Mouse (Mus musculus) effector memory CD4-positive, alpha-beta T cell, adult 7 months (primary cell): Measurements from ENCODE around the gene Patj. TPM values are rescaled to one million over a fixed set of nuclear protein-coding genes. Genes with fewer than 3 reads are reported as not detected.

Experiments used
- polyA plus RNA-seq: library from polyadenylated mRNA; unstranded; fragments of 100-300 nt; shearing (Covaris generic); gene quantifications from one replicate; pipeline ENCODE4 v1.2.1, GENCODE M21; 2017

Gene Patj
- polyA plus RNA-seq, result 38.0 TPM

GRCm38 (mm10) chr4:98395690-98396437 lies at the start of gene Patj:
Gene Patj, plus strand, starts transcription at chr4:98395785.

GRCm38 (mm10) chr4:98382716-98383424 lies 12.7 kb upstream of the Patj start, which contains the start of gene Tm2d1:
Gene Tm2d1, minus strand, starts transcription at chr4:98383306.

GRCm38 (mm10) chr4:98726590-98727237 lies 331.1 kb downstream of the Patj start, which contains the start of gene L1td1:
Gene L1td1, plus strand, starts transcription at chr4:98726734.

Other genes starting within 250 kb of the Patj start
- 83.5 TPM for gene Tm2d1, start 12.5 kb upstream of the Patj start, polyA plus RNA-seq